Mouse (Mus musculus): ENCODE data around the gene Sdhaf1.

DNA sequence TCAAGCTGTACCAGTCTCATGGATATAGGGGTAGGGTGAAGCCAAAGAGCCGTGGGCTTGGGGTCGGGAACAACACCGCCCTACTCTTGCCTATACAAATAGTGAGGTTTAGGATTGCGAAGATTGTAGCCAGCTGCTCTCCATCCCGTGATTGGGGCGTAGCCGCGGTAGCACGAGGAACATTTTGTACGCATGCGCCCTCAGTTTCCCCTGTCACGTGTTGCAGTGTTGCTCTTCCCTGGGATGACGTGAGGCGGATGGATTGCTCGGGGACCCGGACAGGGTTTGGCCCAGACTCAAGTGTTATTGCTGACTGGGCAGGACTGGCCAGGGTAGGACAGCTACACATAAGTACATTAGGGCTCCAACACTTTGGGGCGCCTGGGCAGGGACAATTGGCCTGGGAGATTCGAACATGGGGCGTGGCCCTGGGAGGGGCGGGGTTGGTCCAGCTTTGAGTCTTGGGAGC, 43.0 kb downstream of the Sdhaf1 start:
- no peak for TF ChIP-seq POLR2A (IDR thresholded peaks at IDR 0.05; ENCODE audit: control insufficient read depth, low read depth, low read length)
- no peak for TF ChIP-seq CTCF (IDR thresholded peaks at IDR 0.05; ENCODE audit: control insufficient read depth, insufficient read depth, insufficient replicate concordance, low read depth, low read length)
